Mouse (Mus musculus) mature B cell (primary cell): ENCODE results near the gene Rab39b.

Experiments
- in situ Hi-C: fragments of 300-500 bp; cut with MboI; formaldehyde crosslinking; loops from 2 replicates; pipeline ENCODE4 v1.14.3; 2019

Rab39b gene

DNA sequence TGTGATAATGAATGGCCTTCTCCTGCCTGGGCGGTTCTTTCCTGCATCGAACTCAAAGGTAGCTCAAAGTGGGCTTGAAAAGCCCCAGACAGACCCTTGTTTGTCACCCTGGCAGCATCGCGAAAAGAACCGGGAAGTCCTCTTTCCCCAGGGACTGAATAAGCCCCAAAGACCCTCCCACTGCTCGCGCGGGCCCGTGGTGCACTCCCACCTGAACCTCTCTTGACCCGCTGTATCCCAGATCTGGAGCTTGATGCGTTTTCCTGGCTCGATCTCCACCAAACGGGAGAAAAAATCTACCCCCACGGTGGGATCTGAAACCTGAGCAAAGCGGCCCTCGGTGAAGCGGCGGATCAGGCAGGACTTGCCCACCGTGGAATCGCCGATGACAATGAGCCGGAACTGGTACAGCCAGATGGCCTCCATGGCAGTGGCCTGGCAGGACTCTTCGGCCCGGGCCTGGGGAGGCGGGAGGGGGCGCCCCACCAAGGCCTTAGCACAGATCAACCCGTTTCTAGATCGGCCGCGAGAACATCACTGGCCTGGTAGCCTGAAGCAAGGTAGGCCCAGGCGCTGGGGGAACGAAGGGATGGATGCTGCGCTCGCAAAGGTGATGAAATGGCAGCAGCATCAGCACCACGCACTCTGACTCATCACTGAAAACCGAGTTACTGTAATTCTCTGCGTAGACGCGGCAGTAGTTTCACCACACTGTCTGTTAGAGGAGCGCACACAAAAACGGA lies at the start of gene Rab39b:
Gene Rab39b, minus strand, starts transcription at position 650 of the 743 bp plus-strand sequence.
- in situ Hi-C loops, result no loop called here

DNA sequence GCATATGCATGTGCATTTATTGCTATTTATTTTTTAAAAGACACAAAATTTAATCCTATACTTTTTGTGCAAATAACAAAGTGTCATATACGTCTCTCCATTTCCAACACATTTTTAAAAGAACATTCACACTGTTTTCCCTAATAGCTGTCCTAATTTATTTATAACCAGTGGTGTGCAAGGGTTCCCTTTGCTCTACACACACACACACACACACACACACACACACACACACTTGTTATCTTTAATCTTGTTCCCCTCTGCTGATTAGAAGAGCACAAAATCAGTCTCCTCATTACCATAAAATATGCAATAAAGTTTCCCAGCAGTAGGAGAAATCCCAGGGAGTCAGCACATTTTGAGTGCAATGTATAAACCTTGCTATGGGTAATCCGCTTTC lies 508 bp upstream of the Rab39b start:
- in situ Hi-C loops, result no loop called here
